Mouse (Mus musculus): ENCODE data around the gene Gm5767. TPM values are rescaled to one million over a fixed set of nuclear protein-coding genes. Genes with fewer than 3 reads are reported as not detected.

Gm5767 gene
- total and polyA plus RNA-seq, 2 experiments from 2014 or later, result not detected

DNA sequence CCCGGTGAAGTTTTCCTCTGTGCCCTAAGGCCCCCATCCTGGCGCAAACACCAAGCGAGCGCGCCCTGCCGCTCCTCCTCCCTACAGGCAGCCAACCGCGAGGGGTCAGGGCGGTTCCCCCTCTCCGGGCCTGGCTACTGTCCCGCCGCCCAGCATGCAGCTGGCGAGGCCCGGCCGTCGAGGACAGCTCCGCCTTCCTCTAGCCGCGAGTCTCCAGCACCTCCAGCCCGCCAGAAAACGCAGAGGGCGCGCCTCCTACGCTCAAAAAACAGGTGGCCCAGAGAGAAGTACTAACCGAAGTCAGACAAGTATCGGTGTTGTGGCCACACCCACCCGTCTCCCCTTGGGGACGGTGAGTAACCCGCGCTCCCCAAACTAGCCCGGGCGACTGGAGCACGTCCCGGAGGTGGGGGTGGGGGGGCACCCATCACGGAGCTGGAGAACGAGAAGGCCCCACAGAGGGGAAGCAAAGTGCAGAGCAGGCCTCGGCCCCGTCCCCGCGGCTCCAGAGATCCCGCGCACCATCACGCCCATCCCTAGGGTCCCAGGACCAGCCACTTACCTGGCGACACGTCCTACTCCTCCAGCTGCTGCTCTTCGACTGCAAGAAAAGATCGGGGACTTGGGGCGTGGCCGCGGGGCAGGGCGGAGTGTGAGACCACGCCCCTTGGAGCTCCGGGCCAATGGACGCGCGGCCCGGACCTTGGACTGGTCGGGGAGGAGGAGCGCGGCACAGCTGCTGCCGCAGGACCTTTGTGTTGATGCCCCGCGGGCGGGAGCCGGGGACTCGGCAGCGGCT is 8.8 kb upstream of the Gm5767 start, which contains the start of gene Carhsp1:
Gene Carhsp1, minus strand, starts transcription at position 605 of the 799 bp plus-strand sequence.
- peak within 1 kb of the TSS; percentile 73 for H3K4me2 ChIP-seq (ENCODE audit: low read depth, low read length, poor library complexity, severe bottlenecking)
- DNase-seq (ENCODE audit: low spot score) (peak; percentile 94), ATAC-seq (ENCODE audit: low FRiP score) (peak; percentile 83)
- peak within 1 kb of the TSS; percentile 65 for H3K9ac ChIP-seq (replicated peaks; ENCODE audit: low read length, poor library complexity, severe bottlenecking)
- no peaks in the 10 kb centered on the region for H3K36me3 ChIP-seq (ENCODE audit: insufficient read depth, low read length)
- H3K9me3 ChIP-seq (ENCODE audit: low read length), result no peaks in the 10 kb centered on the region
- WGBS, result under 1% methylated on average over 65 of the region's 67 CpGs
- 0 out of 2 replicates have a peak, but pooled peaks have one; percentile 15 for TF ChIP-seq CTCF (IDR thresholded peaks at IDR 0.05)
- peak within 1 kb of the TSS; percentile 68 for H3K4me3 ChIP-seq (ENCODE audit: low read depth, low read length)
- no peaks in the 10 kb centered on the region for H3K27me3 ChIP-seq (ENCODE audit: insufficient read depth, low read length)
- H3K4me1 ChIP-seq (ENCODE audit: insufficient read depth, low read length), result peaks cover 15% of the 10 kb centered on the region; the same call in 1 of the 2 replicates
- H3K27ac ChIP-seq (ENCODE audit: low read depth, low read length), result peak within 1 kb of the TSS; percentile 55

DNA sequence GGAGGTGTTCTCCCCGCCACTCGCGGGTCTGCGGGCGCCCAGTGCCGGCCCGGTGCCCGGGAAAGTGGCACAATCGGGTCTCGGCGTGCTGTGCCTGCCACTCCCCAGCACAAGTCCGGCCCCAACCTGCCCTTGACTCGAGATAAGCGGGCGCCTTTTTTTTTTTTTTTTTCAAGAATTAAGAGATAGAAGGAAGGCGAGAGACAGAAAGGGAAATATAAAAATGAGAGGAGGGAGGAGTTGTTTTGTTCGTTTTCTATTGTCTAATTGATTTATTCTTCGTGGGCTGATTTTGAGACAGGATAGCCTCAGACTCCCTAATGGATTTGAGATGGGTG is 8.3 kb upstream of the Gm5767 start:
- 0% methylated on average over 18 of the region's 18 CpGs for WGBS
- no peaks in the 10 kb centered on the region for H3K36me3 ChIP-seq (ENCODE audit: insufficient read depth, low read length)
- TF ChIP-seq CTCF (IDR thresholded peaks at IDR 0.05), result no peak

DNA sequence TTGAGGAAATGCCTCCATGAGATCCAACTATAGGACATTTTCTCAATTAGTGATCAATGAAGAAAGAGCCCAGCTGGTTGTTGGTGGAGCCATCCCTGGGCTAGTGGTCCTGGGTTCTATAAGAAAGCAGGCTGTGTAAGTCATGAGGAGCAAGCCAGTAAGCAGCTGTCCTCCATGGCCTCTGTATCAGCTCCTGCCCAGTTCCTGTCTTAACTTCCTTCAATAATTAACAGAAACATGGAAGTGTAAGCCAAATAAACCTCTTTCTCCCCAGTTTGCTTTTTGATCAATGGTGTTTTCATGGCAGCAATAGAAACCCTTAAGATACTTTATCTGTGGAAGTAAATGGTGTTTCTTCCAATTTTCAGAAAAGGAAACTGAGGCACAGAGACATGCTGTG is 7.8 kb upstream of the Gm5767 start:
- H3K4me2 ChIP-seq (ENCODE audit: low read depth, low read length, poor library complexity, severe bottlenecking), result peak overlapping the region; percentile 73; the same call in 1 of the 2 replicates
- H3K27ac ChIP-seq (ENCODE audit: low read depth, low read length), result no peak overlapping the region

More for the DNA sequence above, 8.3 kb upstream of the Gm5767 start:
- Histone ChIP-seq H3K4me3 (ENCODE audit: low read depth, low read length) (peak overlapping the region; percentile 68), H3K4me2 (ENCODE audit: low read depth, low read length, poor library complexity, severe bottlenecking) (peak overlapping the region; percentile 73), H3K27me3 (ENCODE audit: insufficient read depth, low read length) (no peaks in the 10 kb centered on the region), H3K27ac (ENCODE audit: low read depth, low read length) (no peak overlapping the region), H3K4me1 (ENCODE audit: insufficient read depth, low read length) (peaks cover 15% of the 10 kb centered on the region; the same call in 1 of the 2 replicates), H3K9me3 (ENCODE audit: low read length) (no peaks in the 10 kb centered on the region), H3K9ac (replicated peaks; ENCODE audit: low read length, poor library complexity, severe bottlenecking) (peak overlapping the region; percentile 65)
- ATAC-seq (ENCODE audit: low FRiP score) (no peak), DNase-seq (ENCODE audit: low spot score) (no peak)

GRCm38 (mm10) chr16:8673343-8673742 is 7.2 kb upstream of the Gm5767 start:
- DNase-seq (ENCODE audit: low spot score) (no peak), ATAC-seq (ENCODE audit: low FRiP score) (no peak)
- no peak for TF ChIP-seq CTCF (IDR thresholded peaks at IDR 0.05)
- Histone ChIP-seq H3K36me3 (ENCODE audit: insufficient read depth, low read length) (no peaks in the 10 kb centered on the region), H3K9me3 (ENCODE audit: low read length) (no peaks in the 10 kb centered on the region), H3K27ac (ENCODE audit: low read depth, low read length) (no peak overlapping the region), H3K9ac (replicated peaks; ENCODE audit: low read length, poor library complexity, severe bottlenecking) (no peak overlapping the region), H3K27me3 (ENCODE audit: insufficient read depth, low read length) (no peaks in the 10 kb centered on the region), H3K4me1 (ENCODE audit: insufficient read depth, low read length) (peaks cover 13% of the 10 kb centered on the region; the same call in 1 of the 2 replicates), H3K4me3 (ENCODE audit: low read depth, low read length) (no peak overlapping the region), H3K4me2 (ENCODE audit: low read depth, low read length, poor library complexity, severe bottlenecking) (no peak overlapping the region)
- WGBS, result 66% methylated on average over 6 of the region's 6 CpGs

More for the DNA sequence above, 7.8 kb upstream of the Gm5767 start:
- ATAC-seq (ENCODE audit: low FRiP score) (no peak), DNase-seq (ENCODE audit: low spot score) (no peak)
- no peaks in the 10 kb centered on the region for H3K27me3 ChIP-seq (ENCODE audit: insufficient read depth, low read length)
- no peaks in the 10 kb centered on the region for H3K36me3 ChIP-seq (ENCODE audit: insufficient read depth, low read length)
- TF ChIP-seq CTCF (IDR thresholded peaks at IDR 0.05), result no peak
- H3K4me1 ChIP-seq (ENCODE audit: insufficient read depth, low read length), result peaks cover 13% of the 10 kb centered on the region; the same call in 1 of the 2 replicates
- no peak overlapping the region for H3K9ac ChIP-seq (replicated peaks; ENCODE audit: low read length, poor library complexity, severe bottlenecking)
- H3K9me3 ChIP-seq (ENCODE audit: low read length), result no peaks in the 10 kb centered on the region
- peak overlapping the region; percentile 68; the same call in 1 of the 2 replicates for H3K4me3 ChIP-seq (ENCODE audit: low read depth, low read length)

GRCm38 (mm10) chr16:8674165-8674564 is 6.4 kb upstream of the Gm5767 start:
- Histone ChIP-seq H3K9ac (replicated peaks; ENCODE audit: low read length, poor library complexity, severe bottlenecking) (no peak overlapping the region), H3K27me3 (ENCODE audit: insufficient read depth, low read length) (no peaks in the 10 kb centered on the region), H3K4me1 (ENCODE audit: insufficient read depth, low read length) (peaks cover 10% of the 10 kb centered on the region; the same call in 1 of the 2 replicates), H3K4me2 (ENCODE audit: low read depth, low read length, poor library complexity, severe bottlenecking) (no peak overlapping the region), H3K4me3 (ENCODE audit: low read depth, low read length) (no peak overlapping the region), H3K27ac (ENCODE audit: low read depth, low read length) (no peak overlapping the region), H3K9me3 (ENCODE audit: low read length) (no peaks in the 10 kb centered on the region), H3K36me3 (ENCODE audit: insufficient read depth, low read length) (no peaks in the 10 kb centered on the region)
- WGBS, result 3% methylated on average over 8 of the region's 8 CpGs
- TF ChIP-seq CTCF (IDR thresholded peaks at IDR 0.05), result peak; percentile 90
- no peak for ATAC-seq (ENCODE audit: low FRiP score)
- DNase-seq (ENCODE audit: low spot score), result peak; percentile 73

GRCm38 (mm10) chr16:8675559-8675958 is 5.0 kb upstream of the Gm5767 start:
- no peak for DNase-seq (ENCODE audit: low spot score)
- Histone ChIP-seq H3K27ac (ENCODE audit: low read depth, low read length) (no peak overlapping the region), H3K9me3 (ENCODE audit: low read length) (no peaks in the 10 kb centered on the region), H3K9ac (replicated peaks; ENCODE audit: low read length, poor library complexity, severe bottlenecking) (no peak overlapping the region), H3K4me2 (ENCODE audit: low read depth, low read length, poor library complexity, severe bottlenecking) (no peak overlapping the region), H3K4me1 (ENCODE audit: insufficient read depth, low read length) (peaks cover 3% of the 10 kb centered on the region; the same call in 1 of the 2 replicates), H3K4me3 (ENCODE audit: low read depth, low read length) (no peak overlapping the region), H3K27me3 (ENCODE audit: insufficient read depth, low read length) (no peaks in the 10 kb centered on the region), H3K36me3 (ENCODE audit: insufficient read depth, low read length) (no peaks in the 10 kb centered on the region)
- TF ChIP-seq CTCF (IDR thresholded peaks at IDR 0.05), result no peak
- no peak for ATAC-seq (ENCODE audit: low FRiP score)
- 84% methylated on average over 8 of the region's 8 CpGs for WGBS
